Comparison of ENCODE assay signal across 21 mouse cellular contexts in the genomic region with DNA sequence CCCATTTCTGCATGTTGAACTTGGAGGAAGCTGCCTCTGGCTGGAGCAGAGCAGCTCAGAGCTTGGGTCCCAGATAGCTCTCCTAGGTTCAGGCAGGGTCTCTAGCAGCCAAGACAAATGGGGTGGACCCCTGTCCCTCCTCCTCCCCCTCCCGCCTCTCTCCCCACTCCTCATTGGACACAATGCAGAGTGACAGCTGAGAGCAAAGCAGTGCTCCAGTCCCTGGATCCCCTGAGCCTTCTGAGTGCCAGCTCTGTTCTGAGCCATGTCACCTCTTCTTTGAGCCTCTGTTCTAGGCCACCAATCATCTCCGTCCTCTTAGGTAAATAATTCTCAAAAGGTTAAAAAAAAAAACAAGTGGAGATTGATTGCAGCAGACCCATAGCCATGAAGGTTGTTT.
DNase-seq lines count a peak whose midpoint lies in the region; ATAC-seq lines count a peak whose summit lies in the region.
"Had no signal": no experiment of that assay in that cellular context is flagged by ENCODE, and none has a peak within 500 bp of the region (broad histone marks: within the 10 kb centered on the region; RNA-seq: fewer than 3 reads in every experiment).

No protein-coding gene starts in this region.

- no peaks in the 10 kb centered on the region for H3K36me3 ChIP-seq in kidney, embryonic 16.5 days (ENCODE audit: insufficient read depth, low read length)
- no peaks in the 10 kb centered on the region for H3K36me3 ChIP-seq in embryonic facial prominence, embryonic 10.5 days (replicated peaks)
- H3K36me3 ChIP-seq: embryonic facial prominence, embryonic 12.5 days; forebrain, embryonic 10.5 days; forebrain, embryonic 12.5 days had no signal

- no peaks in the 10 kb centered on the region for H3K27me3 ChIP-seq in kidney, embryonic 16.5 days (ENCODE audit: insufficient read depth, low read length)
- H3K27me3 ChIP-seq in embryonic facial prominence, embryonic 10.5 days (replicated peaks; ENCODE audit: low read depth, poor library complexity, severe bottlenecking) = no peaks in the 10 kb centered on the region
- H3K27me3 ChIP-seq: embryonic facial prominence, embryonic 12.5 days; forebrain, embryonic 12.5 days had no signal

- peaks cover under 1% of the 10 kb centered on the region; the same call in 1 of the 2 replicates for H3K4me1 ChIP-seq in kidney, embryonic 16.5 days (ENCODE audit: insufficient read depth, low read length)
- H3K4me1 ChIP-seq in embryonic facial prominence, embryonic 10.5 days = peaks cover 33% of the 10 kb centered on the region

- no peak overlapping the region for H3K4me3 ChIP-seq in kidney, embryonic 16.5 days (ENCODE audit: low read length)
- no peak overlapping the region for H3K4me3 ChIP-seq in embryonic facial prominence, embryonic 10.5 days
- H3K4me3 ChIP-seq: embryonic facial prominence, embryonic 12.5 days; forebrain, embryonic 10.5 days; forebrain, embryonic 12.5 days had no signal

- no peak overlapping the region for H3K4me2 ChIP-seq in kidney, embryonic 16.5 days (replicated peaks; ENCODE audit: low read depth, low read length)
- H3K4me2 ChIP-seq: embryonic facial prominence, embryonic 12.5 days; forebrain, embryonic 12.5 days had no signal

- H3K27ac ChIP-seq in kidney, embryonic 16.5 days (ENCODE audit: low read length) = peak overlapping the region; percentile 46
- no peak overlapping the region for H3K27ac ChIP-seq in embryonic facial prominence, embryonic 10.5 days (replicated peaks)
- H3K27ac ChIP-seq: embryonic facial prominence, embryonic 12.5 days; forebrain, embryonic 10.5 days; forebrain, embryonic 12.5 days had no signal

- no peaks in the 10 kb centered on the region for H3K9me3 ChIP-seq in kidney, embryonic 16.5 days (ENCODE audit: low read length)
- no peaks in the 10 kb centered on the region for H3K9me3 ChIP-seq in embryonic facial prominence, embryonic 10.5 days
- H3K9me3 ChIP-seq: embryonic facial prominence, embryonic 12.5 days; forebrain, embryonic 10.5 days; forebrain, embryonic 12.5 days had no signal

- ATAC-seq in kidney, embryonic 16.5 days (ENCODE audit: low FRiP score, low TSS enrichment) = peak; percentile 31; the same call in 1 of the 2 replicates
- ATAC-seq in erythroid progenitor cell, adult 5-6 weeks (replicated peaks; ENCODE audit: low FRiP score, poor library complexity, severe bottlenecking) = no peak
- ATAC-seq: forebrain, embryonic 14.5 days; forebrain, embryonic 16.5 days had no signal

- peak; percentile 6 for DNase-seq in cerebellum, postnatal 14 days
- DNase-seq in cerebellum, adult 9-11 months = no peak
- no peak for DNase-seq in kidney, postnatal 25 days
- peak; percentile 14 for DNase-seq in left cerebral cortex, postnatal 4 days
- no peak for DNase-seq in left cerebral cortex, postnatal 36 days (ENCODE audit: low spot score in 2 of 2)
- peak; percentile 17 for DNase-seq in embryonic facial prominence, embryonic 10.5 days (ENCODE audit: low spot score)
- DNase-seq: adrenal gland, adult 2 months; adrenal gland, postnatal 10 days; adrenal gland, postnatal 25 days; cerebellum, adult 11 months; cerebellum, adult 18-20 months; cerebellum, adult 8-10 months; cerebellum, postnatal 25 days; embryo, embryonic 11 days had no signal

- 53% methylated on average over 2 of the region's 2 CpGs for WGBS in kidney, embryonic 16.5 days
- 65% methylated on average over 2 of the region's 2 CpGs for WGBS in embryonic facial prominence, embryonic 10.5 days

- H3K9ac ChIP-seq in kidney, embryonic 16.5 days (replicated peaks; ENCODE audit: low read length) = no peak overlapping the region
- H3K9ac ChIP-seq: embryonic facial prominence, embryonic 12.5 days; forebrain, embryonic 12.5 days had no signal

- intact Hi-C loops in left cerebral cortex, postnatal 4 days (cut with DNase I) = no loop called here
- intact Hi-C loops in left cerebral cortex, postnatal 36 days (cut with DNase I) = no loop called here

Comparison
In these comparisons a context has a peak if more than half of its experiments do, and no peak if none do; other contexts are left out.
1. DNase-seq: peak in cerebellum, postnatal 14 days (2 of 2), left cerebral cortex, postnatal 4 days (single experiment) and embryonic facial prominence, embryonic 10.5 days (single experiment); none in cerebellum, adult 9-11 months (single experiment), kidney, postnatal 25 days (0 of 2) and left cerebral cortex, postnatal 36 days (0 of 2).